Mouse (Mus musculus) MEL (cell line): ENCODE data around the gene Kif19a.

Experiments used
- CTCF ChIP-seq, 3 experiments: IDR thresholded peaks in 2 of 3; conservative IDR thresholded peaks in 1 of 3; 2 replicates each; pipeline ENCODE4 v1.5.1; 2011 to 2012; ENCODE audit warnings: low read length in 3 of 3, low read depth in 2 of 3, mild to moderate bottlenecking in 2 of 3, improper control_type of control experiment in 1 of 3, inconsistent platforms in 1 of 3, mixed read lengths in 1 of 3, moderate library complexity in 1 of 3; ENCODE audit not compliant: control insufficient read depth in 1 of 3, insufficient read depth in 1 of 3, poor library complexity in 1 of 3, severe bottlenecking in 1 of 3
- E2F4 ChIP-seq: IDR thresholded peaks from 2 replicates; pipeline ENCODE4 v1.6.1; 2011; ENCODE audit warnings: low read depth, low read length, improper control_type of control experiment, borderline replicate concordance
- EP300 ChIP-seq, 2 experiments: IDR thresholded peaks; 2 replicates each; pipeline ENCODE4 v1.6.1; 2011; ENCODE audit warnings: improper control_type of control experiment in 2 of 2, low read length in 2 of 2, low read depth in 1 of 2, mild to moderate bottlenecking in 1 of 2
- GABPA ChIP-seq: IDR thresholded peaks from 2 replicates; pipeline ENCODE4 v1.6.1; 2012; ENCODE audit warnings: low read depth, mild to moderate bottlenecking, inconsistent platforms, low read length, improper control_type of control experiment, moderate library complexity
- GATA1 ChIP-seq: IDR thresholded peaks from 2 replicates; pipeline ENCODE4 v1.6.1; 2011; ENCODE audit warnings: low read depth, low read length, improper control_type of control experiment
- KAT2A ChIP-seq: conservative IDR thresholded peaks from 2 replicates; pipeline ENCODE4 v1.6.1; 2012; ENCODE audit warnings: low read depth, low read length, improper control_type of control experiment, inconsistent platforms
- MAX ChIP-seq: IDR thresholded peaks from 2 replicates; pipeline ENCODE4 v1.6.1; 2011; ENCODE audit warnings: low read length, improper control_type of control experiment
- MAZ ChIP-seq: IDR thresholded peaks from 2 replicates; pipeline ENCODE4 v1.6.1; 2012; ENCODE audit warnings: low read depth, mild to moderate bottlenecking, inconsistent platforms, low read length, improper control_type of control experiment
- POLR2A ChIP-seq, 2 experiments: IDR thresholded peaks; 2 replicates each; pipeline ENCODE4 v1.6.1; 2011 to 2012; ENCODE audit warnings: low read length in 2 of 2, mild to moderate bottlenecking in 2 of 2, control low read depth in 1 of 2, improper control_type of control experiment in 1 of 2, low read depth in 1 of 2, moderate library complexity in 1 of 2; ENCODE audit not compliant: control insufficient read depth in 1 of 2, insufficient read depth in 1 of 2, poor library complexity in 1 of 2
- POLR2AphosphoS2 ChIP-seq: IDR thresholded peaks from 2 replicates; pipeline ENCODE4 v1.6.1; 2011; ENCODE audit warnings: low read length, improper control_type of control experiment
- SMC3 ChIP-seq: IDR thresholded peaks from 2 replicates; pipeline ENCODE4 v1.6.1; 2011; ENCODE audit warnings: low read depth, low read length, improper control_type of control experiment
- TCF12 ChIP-seq: IDR thresholded peaks from 2 replicates; pipeline ENCODE4 v1.6.1; 2014; ENCODE audit warnings: low read depth, mild to moderate bottlenecking, inconsistent platforms, low read length, improper control_type of control experiment, moderate library complexity
- USF1 ChIP-seq: IDR thresholded peaks from 2 replicates; pipeline ENCODE4 v1.6.1; 2014; ENCODE audit warnings: low read depth, mild to moderate bottlenecking, inconsistent platforms, low read length, improper control_type of control experiment, moderate library complexity
- ZC3H11A ChIP-seq: IDR thresholded peaks from 2 replicates; pipeline ENCODE4 v1.6.1; 2012; ENCODE audit warnings: low read depth, mild to moderate bottlenecking, inconsistent platforms, low read length, improper control_type of control experiment

- TF ChIP-seq SMC3 (no peak), POLR2AphosphoS2 (no peak), USF1 (no peak), EP300 (IDR thresholded peaks at IDR 0.05; ENCODE audit: low read depth in 1 of 2, low read length in 2 of 2) (no peak), POLR2A (IDR thresholded peaks at IDR 0.05; ENCODE audit: control insufficient read depth in 1 of 2, insufficient read depth in 1 of 2, low read depth in 1 of 2, low read length in 2 of 2, poor library complexity in 1 of 2) (no peak), KAT2A (no peak), GABPA (no peak), E2F4 (no peak), TCF12 (no peak), MAZ (no peak), GATA1 (no peak), CTCF (IDR thresholded peaks at IDR 0.05 in 2 of 3, conservative IDR thresholded peaks at IDR 0.05 in 1 of 3; ENCODE audit: control insufficient read depth in 1 of 3, insufficient read depth in 1 of 3, low read depth in 2 of 3, low read length in 3 of 3, poor library complexity in 1 of 3, severe bottlenecking in 1 of 3) (no peak), ZC3H11A (no peak), MAX (no peak)
Measured at GRCm38 (mm10) chr11:114821325-114821724, 56.1 kb downstream of the Kif19a start.
